Mouse (Mus musculus) cortical plate, adult 2 months (tissue): Measurements from ENCODE around the gene Zfp786.

Experiments used
- CTCF ChIP-seq: fragments of 200-500 bp; IDR thresholded peaks from 2 replicates; pipeline ENCODE4 v1.5.1; 2011; ENCODE audit warnings: mild to moderate bottlenecking, control low read depth, low read length; ENCODE audit not compliant: insufficient read depth; ENCODE audit errors: extremely low read depth
- POLR2A ChIP-seq: fragments of 200-500 bp; IDR thresholded peaks from 2 replicates; pipeline ENCODE4 v1.6.1; 2011; ENCODE audit warnings: mild to moderate bottlenecking, low read length, control low read depth; ENCODE audit not compliant: insufficient read depth; ENCODE audit errors: extremely low read depth

DNA sequence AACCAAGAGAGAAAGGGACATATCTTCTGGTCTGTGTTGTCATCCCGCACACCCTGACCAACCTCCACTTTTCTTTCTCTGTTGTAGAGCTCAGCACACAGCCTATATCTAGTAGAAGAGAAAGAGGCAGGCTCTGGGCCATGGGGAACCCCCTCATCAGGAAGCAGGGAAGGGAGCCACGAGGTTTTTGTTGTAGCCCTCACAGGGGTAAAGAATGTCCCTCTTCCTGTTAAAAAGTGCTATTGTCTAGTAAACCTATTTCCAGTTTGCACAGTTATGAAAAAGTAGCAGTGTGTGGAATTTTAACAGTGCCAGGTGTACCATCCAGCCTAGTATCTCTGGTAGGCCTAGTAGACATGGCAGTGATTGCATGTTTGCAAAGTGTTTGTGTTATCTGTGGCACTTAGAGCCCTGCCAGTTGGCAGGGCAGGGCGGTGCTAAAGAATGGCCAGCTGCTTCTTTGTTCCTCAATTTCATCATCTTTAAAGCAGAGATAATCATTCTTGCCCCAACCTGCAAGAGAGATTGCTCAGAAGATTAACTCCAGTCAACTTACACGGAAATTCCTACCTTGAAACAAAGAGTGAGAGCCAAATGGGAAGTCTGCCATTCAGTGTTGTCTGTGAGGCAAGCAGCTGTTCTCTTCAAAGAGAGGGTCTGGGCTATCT lies 48.5 kb upstream of the Zfp786 start:
- TF ChIP-seq CTCF (no peak), POLR2A (no peak)
